Mouse (Mus musculus) neural tube, embryonic 13.5 days (tissue): Measurements from ENCODE around the gene Dus3l. TPM values are rescaled to one million over a fixed set of nuclear protein-coding genes. Genes with fewer than 3 reads are reported as not detected.
A peak's percentile ranks its signal among the peaks of the same experiment; 100 is the strongest.

Source experiments
- ATAC-seq: fragments of 200-750 bp; cut with Nextera tagmentation; 2 replicates; pipeline ENCODE4 v1.8.0; 2017; ENCODE audit warnings: low read depth, mild to moderate bottlenecking, moderate TSS enrichment, moderate library complexity
- H3K27ac ChIP-seq: fragments of 300-500 bp; sonication (generic); replicated peaks from 2 replicates; pipeline ENCODE4 v1.5.1; 2015; ENCODE audit warnings: moderate library complexity, mild to moderate bottlenecking, inconsistent platforms
- H3K27me3 ChIP-seq: fragments of 300-500 bp; sonication (generic); 2 replicates; pipeline ENCODE4 v1.6.1; 2015; ENCODE audit warnings: mild to moderate bottlenecking, inconsistent platforms
- H3K36me3 ChIP-seq: fragments of 300-500 bp; sonication (generic); 2 replicates; pipeline ENCODE4 v1.6.1; 2015; ENCODE audit warnings: mild to moderate bottlenecking, inconsistent platforms
- H3K4me1 ChIP-seq: fragments of 300-500 bp; sonication (generic); replicated peaks from 2 replicates; pipeline ENCODE4 v1.6.1; 2015; ENCODE audit warnings: inconsistent platforms
- H3K4me2 ChIP-seq: fragments of 300-500 bp; sonication (generic); 2 replicates; pipeline ENCODE4 v1.6.1; 2015; ENCODE audit warnings: inconsistent platforms, mild to moderate bottlenecking, moderate library complexity
- H3K4me3 ChIP-seq: fragments of 300-500 bp; sonication (generic); 2 replicates; pipeline ENCODE4 v1.5.1; 2015; ENCODE audit warnings: mild to moderate bottlenecking, inconsistent platforms
- H3K9ac ChIP-seq: fragments of 300-500 bp; sonication (generic); 2 replicates; pipeline ENCODE4 v1.6.1; 2015; ENCODE audit warnings: moderate library complexity, mild to moderate bottlenecking, inconsistent platforms
- H3K9me3 ChIP-seq: fragments of 300-500 bp; sonication (generic); 2 replicates; pipeline ENCODE4 v1.6.1; 2016; ENCODE audit warnings: inconsistent platforms
- WGBS: fragments of 180-500 bp; shearing (Covaris S2); methylation state at CpG from one replicate; pipeline ENCODE4 v1.1.7; 2015; 5-methylcytosine and 5-hydroxymethylcytosine counted together
- polyA plus RNA-seq: library from polyadenylated mRNA; unstranded; fragments of >200 nt; fragmentation: Nextera tagmentation; extraction: Ambion mirVana; gene quantifications from 2 replicates; pipeline ENCODE4 v1.2.1, GENCODE M21; 2015

Gene Dus3l
- polyA plus RNA-seq, 1 experiment from 2014 or later = 64.6 TPM

GRCm38 (mm10) chr17:56729151-56729550 lies 35.4 kb upstream of the Dus3l start:
- Histone ChIP-seq H3K9ac (no peak overlapping the region), H3K9me3 (no peaks in the 10 kb centered on the region), H3K4me1 (peaks cover 23% of the 10 kb centered on the region), H3K27ac (no peak overlapping the region), H3K4me2 (no peak overlapping the region), H3K36me3 (peaks cover 8% of the 10 kb centered on the region), H3K27me3 (0 out of 2 replicates have a peak, but pooled peaks cover 4% of the 10 kb centered on the region), H3K4me3 (no peak overlapping the region)
- WGBS = 33% methylated on average over 6 of the region's 6 CpGs
- ATAC-seq = no peak

GRCm38 (mm10) chr17:56729656-56730055 lies 34.9 kb upstream of the Dus3l start:
- Histone ChIP-seq H3K4me3 (no peak overlapping the region), H3K36me3 (peaks cover 7% of the 10 kb centered on the region; the same call in 1 of the 2 replicates), H3K9ac (no peak overlapping the region), H3K9me3 (no peaks in the 10 kb centered on the region), H3K27ac (no peak overlapping the region), H3K27me3 (0 out of 2 replicates have a peak, but pooled peaks cover 4% of the 10 kb centered on the region), H3K4me1 (peaks cover 23% of the 10 kb centered on the region), H3K4me2 (no peak overlapping the region)
- 70% methylated on average over 2 of the region's 2 CpGs for WGBS
- no peak for ATAC-seq

DNA sequence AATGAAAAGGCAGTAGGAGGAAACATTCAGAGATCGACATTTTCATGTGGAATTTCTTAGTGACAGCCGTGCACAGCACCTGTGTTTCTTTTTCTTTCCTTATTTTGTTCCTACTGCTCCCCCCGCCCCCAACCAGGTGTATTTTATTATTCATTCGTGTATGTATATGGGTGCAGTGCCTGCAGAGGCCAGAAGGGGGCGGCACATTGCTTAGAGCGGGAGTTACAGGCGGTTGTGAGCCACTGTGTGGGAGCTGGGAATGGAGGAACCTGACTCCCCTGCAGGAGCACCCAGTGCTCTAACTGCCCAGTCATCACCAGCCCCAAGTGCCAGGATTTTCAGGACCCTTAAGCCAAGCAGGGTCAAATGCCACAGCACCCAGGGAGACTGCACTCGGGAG lies 28.0 kb upstream of the Dus3l start:
- 46% methylated on average over 8 of the region's 8 CpGs for WGBS

GRCm38 (mm10) chr17:56738221-56738620 lies 26.3 kb upstream of the Dus3l start:
- no peak overlapping the region for H3K4me3 ChIP-seq
- no peak for ATAC-seq
- H3K9ac ChIP-seq = no peak overlapping the region
- no peak overlapping the region for H3K27ac ChIP-seq
- no peaks in the 10 kb centered on the region for H3K4me1 ChIP-seq
- no peaks in the 10 kb centered on the region for H3K9me3 ChIP-seq
- no peaks in the 10 kb centered on the region for H3K36me3 ChIP-seq
- no peaks in the 10 kb centered on the region for H3K27me3 ChIP-seq
- H3K4me2 ChIP-seq = no peak overlapping the region
- WGBS = 81% methylated on average over 10 of the region's 10 CpGs

More for the DNA sequence above, 28.0 kb upstream of the Dus3l start:
- no peaks in the 10 kb centered on the region for H3K36me3 ChIP-seq
- H3K4me3 ChIP-seq = no peak overlapping the region
- no peak overlapping the region for H3K4me2 ChIP-seq
- H3K9ac ChIP-seq = no peak overlapping the region
- no peak for ATAC-seq
- no peaks in the 10 kb centered on the region for H3K9me3 ChIP-seq
- no peaks in the 10 kb centered on the region for H3K4me1 ChIP-seq
- H3K27ac ChIP-seq = no peak overlapping the region
- H3K27me3 ChIP-seq = 0 out of 2 replicates have a peak, but pooled peaks cover 4% of the 10 kb centered on the region

GRCm38 (mm10) chr17:56740118-56740787 lies 24.3 kb upstream of the Dus3l start:
- no peak overlapping the region for H3K9ac ChIP-seq
- H3K27me3 ChIP-seq = no peaks in the 10 kb centered on the region
- no peak overlapping the region for H3K27ac ChIP-seq
- no peaks in the 10 kb centered on the region for H3K36me3 ChIP-seq
- WGBS = 86% methylated on average over 17 of the region's 17 CpGs
- no peak overlapping the region for H3K4me3 ChIP-seq
- no peak for ATAC-seq
- H3K9me3 ChIP-seq = no peaks in the 10 kb centered on the region
- H3K4me1 ChIP-seq = no peaks in the 10 kb centered on the region
- no peak overlapping the region for H3K4me2 ChIP-seq

DNA sequence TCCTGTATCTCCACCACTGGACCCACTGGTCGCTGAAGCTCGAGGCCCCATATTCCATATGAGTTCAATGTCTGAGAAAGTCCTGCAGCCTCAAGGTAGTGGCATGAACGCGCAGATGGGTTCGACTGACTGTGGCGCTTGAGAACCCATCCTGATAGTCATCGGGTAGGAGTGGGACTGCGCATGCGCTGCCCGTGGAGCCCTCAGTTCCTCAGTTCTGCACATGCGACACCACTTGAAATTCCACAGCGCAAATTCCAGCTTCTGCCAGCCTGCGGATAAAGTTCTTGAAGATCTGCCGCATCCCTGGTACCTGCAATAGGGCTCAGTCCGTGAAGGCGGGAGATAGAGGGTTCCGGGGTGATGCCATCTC lies 23.8 kb upstream of the Dus3l start:
- Histone ChIP-seq H3K9ac (no peak overlapping the region), H3K4me2 (no peak overlapping the region), H3K9me3 (no peaks in the 10 kb centered on the region), H3K4me3 (no peak overlapping the region), H3K27ac (no peak overlapping the region), H3K27me3 (no peaks in the 10 kb centered on the region), H3K4me1 (no peaks in the 10 kb centered on the region), H3K36me3 (no peaks in the 10 kb centered on the region)
- ATAC-seq = no peak
- 78% methylated on average over 17 of the region's 17 CpGs for WGBS

DNA sequence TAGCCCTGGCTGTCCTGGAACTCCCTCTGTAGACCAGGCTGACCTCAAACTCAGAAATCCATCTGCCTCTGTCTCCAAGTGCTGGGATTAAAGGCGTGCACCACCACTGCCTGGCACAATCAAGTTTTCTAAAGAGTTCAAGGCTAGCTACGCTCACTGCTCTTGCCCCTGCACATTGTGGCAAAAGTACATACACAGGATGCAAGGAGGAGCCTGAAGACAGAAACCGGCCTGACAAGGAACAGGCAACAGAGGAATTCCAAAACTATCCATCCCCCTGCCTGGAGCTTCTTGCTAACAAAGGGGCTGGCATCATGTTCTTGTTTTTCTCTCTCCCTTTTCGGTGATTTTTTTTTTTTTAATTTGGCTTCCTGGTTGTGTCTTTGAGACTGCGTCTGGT lies 20.4 kb upstream of the Dus3l start:
- Histone ChIP-seq H3K27ac (no peak overlapping the region), H3K27me3 (peaks cover 12% of the 10 kb centered on the region; the same call in 1 of the 2 replicates), H3K9me3 (no peaks in the 10 kb centered on the region), H3K4me1 (no peaks in the 10 kb centered on the region), H3K9ac (no peak overlapping the region), H3K4me2 (no peak overlapping the region), H3K36me3 (no peaks in the 10 kb centered on the region), H3K4me3 (no peak overlapping the region)
- ATAC-seq = no peak
- 68% methylated on average over 5 of the region's 5 CpGs for WGBS

DNA sequence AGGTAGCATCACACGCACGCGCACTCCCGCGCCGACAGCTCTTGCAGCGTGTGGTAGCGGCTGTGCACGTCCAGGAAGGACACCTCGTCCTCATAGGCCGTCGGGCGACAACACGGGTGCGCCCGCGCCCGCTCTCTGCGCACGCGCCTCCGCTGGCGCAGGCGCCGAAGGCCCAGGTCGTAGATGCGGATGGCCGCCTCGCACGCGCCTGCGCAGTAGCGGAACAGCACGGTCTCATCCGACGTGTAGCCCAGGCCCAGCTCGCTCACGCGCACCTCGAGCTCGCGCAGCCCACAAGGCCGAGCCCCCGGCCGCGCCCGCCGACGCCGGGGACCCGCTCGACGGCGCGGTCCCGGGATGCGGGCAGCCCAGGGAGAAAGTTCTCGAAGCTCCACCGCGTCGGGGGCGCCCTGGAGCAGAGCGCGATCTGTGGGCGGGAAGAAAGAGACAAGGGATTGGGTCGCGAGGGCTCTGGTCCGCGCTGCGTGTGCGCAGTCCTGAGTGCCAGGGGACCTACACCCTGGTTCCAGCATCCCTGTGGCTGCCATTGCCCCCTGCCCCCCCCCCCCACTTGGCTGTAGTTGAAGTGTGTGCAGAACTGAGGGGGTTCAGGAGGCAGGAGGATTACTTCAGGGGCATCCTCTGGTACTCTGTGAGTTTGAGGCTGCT lies 13.0 kb upstream of the Dus3l start:
- Histone ChIP-seq H3K36me3 (no peaks in the 10 kb centered on the region), H3K4me2 (peak overlapping the region; percentile 49), H3K4me1 (0 out of 2 replicates have a peak, but pooled peaks cover 10% of the 10 kb centered on the region), H3K9me3 (no peaks in the 10 kb centered on the region), H3K27me3 (peaks cover 84% of the 10 kb centered on the region), H3K4me3 (peak overlapping the region; percentile 34), H3K27ac (no peak overlapping the region), H3K9ac (peak overlapping the region; percentile 48; the same call in 1 of the 2 replicates)
- peak; percentile 79 for ATAC-seq
- 21% methylated on average over 71 of the region's 71 CpGs for WGBS

DNA sequence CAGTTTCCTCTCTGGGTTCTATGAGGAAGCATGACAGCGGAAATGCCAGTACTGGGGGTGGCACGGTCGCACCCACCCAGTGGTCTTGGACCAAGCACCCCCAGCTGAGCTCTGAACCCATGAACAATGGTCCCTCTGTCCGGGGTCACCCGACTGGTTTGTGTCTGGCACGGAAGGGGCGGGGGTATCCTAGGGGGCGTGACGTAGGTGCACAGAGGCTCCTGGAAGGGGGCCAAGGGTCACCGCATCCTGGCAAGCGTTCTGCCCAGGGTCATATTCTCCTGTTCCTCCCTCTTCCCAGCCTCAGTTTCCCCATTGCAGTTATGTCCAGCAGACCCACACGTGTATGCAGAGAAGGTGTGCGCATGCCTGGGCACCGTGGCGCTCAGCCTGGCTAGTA lies 11.1 kb upstream of the Dus3l start:
- ATAC-seq = no peak
- Histone ChIP-seq H3K4me1 (peaks cover 20% of the 10 kb centered on the region), H3K9ac (no peak overlapping the region), H3K36me3 (no peaks in the 10 kb centered on the region), H3K4me2 (no peak overlapping the region), H3K9me3 (no peaks in the 10 kb centered on the region), H3K4me3 (no peak overlapping the region), H3K27ac (no peak overlapping the region), H3K27me3 (peaks cover 96% of the 10 kb centered on the region)
- WGBS = 26% methylated on average over 15 of the region's 15 CpGs

DNA sequence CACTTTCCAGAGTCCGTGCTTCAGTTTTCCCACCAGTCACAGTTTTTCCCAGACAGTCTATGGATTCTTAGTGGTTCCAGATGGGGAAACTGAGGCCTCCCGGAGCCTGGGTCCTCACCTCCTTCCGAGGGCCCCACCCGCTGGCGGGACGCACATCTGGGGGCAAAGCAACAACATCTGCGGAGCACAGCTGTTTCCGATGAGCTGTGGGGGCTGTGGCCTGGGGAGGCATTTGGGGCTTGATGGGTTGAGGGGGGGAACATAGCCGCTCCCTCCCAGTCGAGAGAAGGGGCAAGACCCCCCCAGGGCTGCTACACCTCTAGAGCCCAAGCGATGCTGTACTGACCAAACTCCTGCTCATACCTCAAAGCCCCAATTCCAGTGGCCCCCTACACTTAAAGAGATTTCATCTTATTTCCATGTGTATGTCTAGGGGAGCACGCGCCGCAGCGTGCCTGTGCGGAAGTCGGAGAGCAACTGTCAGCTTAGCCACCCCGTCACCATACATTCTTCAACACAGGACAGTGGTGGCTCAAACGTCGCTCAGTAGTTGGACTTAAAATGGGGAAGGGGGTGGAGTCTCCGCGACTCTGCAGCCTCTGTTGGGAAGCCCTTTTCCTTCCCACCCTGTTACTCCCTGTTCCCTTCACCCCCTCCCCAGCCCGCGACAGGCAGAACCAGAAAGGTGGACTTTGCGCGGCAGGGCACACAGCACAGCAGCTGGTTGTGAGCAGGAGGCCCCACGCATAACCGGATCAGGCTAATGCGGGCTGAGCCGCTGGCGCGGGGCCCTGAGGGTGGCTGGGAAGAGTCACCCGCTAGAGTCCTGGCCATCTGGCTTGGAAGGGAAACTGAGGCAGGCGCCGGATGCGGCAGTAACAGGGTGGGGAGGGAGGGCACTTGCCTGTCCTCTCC lies 10.0 kb upstream of the Dus3l start:
- H3K27ac ChIP-seq = no peak overlapping the region
- no peaks in the 10 kb centered on the region for H3K36me3 ChIP-seq
- H3K4me2 ChIP-seq = no peak overlapping the region
- H3K27me3 ChIP-seq = peaks cover 93% of the 10 kb centered on the region
- H3K4me1 ChIP-seq = peaks cover 20% of the 10 kb centered on the region
- WGBS = 11% methylated on average over 36 of the region's 36 CpGs
- no peaks in the 10 kb centered on the region for H3K9me3 ChIP-seq
- H3K4me3 ChIP-seq = no peak overlapping the region
- ATAC-seq = no peak
- no peak overlapping the region for H3K9ac ChIP-seq

DNA sequence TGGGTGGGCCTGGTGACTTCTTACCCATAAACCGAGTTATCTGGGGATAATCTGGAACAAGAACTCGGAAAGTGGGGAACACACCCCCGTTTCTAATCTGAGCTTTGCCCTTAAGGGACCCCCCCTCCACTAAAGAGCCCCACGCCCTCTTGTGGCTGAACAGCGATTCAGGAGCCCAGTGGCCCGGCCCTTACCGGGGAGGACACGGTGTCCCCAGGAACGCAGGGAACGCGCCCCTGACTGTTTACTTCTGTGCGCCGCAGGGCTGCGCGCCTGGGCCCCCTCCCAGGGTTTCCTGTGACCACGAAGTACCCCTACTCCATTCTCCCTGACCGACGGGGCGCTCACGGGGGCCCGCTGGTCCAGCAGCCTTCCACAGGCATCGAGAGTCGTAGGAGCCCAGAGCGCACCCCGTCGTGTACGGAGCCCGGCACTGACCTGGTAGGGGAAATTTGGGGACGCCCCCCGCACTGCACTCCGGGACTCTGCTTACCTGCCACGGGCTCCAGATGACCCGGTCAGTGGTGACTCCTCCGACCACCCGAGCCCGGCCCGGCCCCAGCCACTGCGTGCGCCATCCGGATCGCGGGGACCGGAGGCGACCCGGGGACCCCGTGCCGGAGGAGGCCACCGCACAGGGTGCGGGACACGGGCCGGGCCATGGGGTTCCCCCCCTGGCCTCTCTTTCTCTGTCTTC lies 7.7 kb upstream of the Dus3l start:
- H3K9ac ChIP-seq = peak overlapping the region; percentile 69
- no peaks in the 10 kb centered on the region for H3K9me3 ChIP-seq
- peak overlapping the region; percentile 41 for H3K4me3 ChIP-seq
- H3K36me3 ChIP-seq = no peaks in the 10 kb centered on the region
- H3K27ac ChIP-seq = no peak overlapping the region
- H3K4me1 ChIP-seq = peaks cover 23% of the 10 kb centered on the region
- peaks cover 87% of the 10 kb centered on the region for H3K27me3 ChIP-seq
- ATAC-seq = no peak
- WGBS = 1% methylated on average over 50 of the region's 51 CpGs
- H3K4me2 ChIP-seq = peak overlapping the region; percentile 73
